Mouse (Mus musculus) hindbrain, embryonic 16.5 days (tissue): ENCODE measurements around the gene Edil3. TPM values are rescaled to one million over a fixed set of nuclear protein-coding genes. Genes with fewer than 3 reads are reported as not detected.
A peak's percentile ranks its signal among the peaks of the same experiment; 100 is the strongest.

Experiments used
- ATAC-seq: fragments of 200-750 bp; cut with Nextera tagmentation; 2 replicates; pipeline ENCODE4 v1.8.0; 2017; ENCODE audit warnings: moderate TSS enrichment, moderate library complexity
- H3K27ac ChIP-seq: fragments of 300-500 bp; sonication (generic); 2 replicates; pipeline ENCODE4 v1.5.1; 2014; ENCODE audit warnings: low read depth, mild to moderate bottlenecking, control low read depth, low read length, moderate library complexity
- H3K27me3 ChIP-seq: fragments of 300-500 bp; sonication (generic); replicated peaks from 2 replicates; pipeline ENCODE4 v1.6.1; 2014; ENCODE audit warnings: low read length; ENCODE audit not compliant: control insufficient read depth, insufficient read depth
- H3K36me3 ChIP-seq: fragments of 300-500 bp; sonication (generic); 2 replicates; pipeline ENCODE4 v1.6.1; 2014; ENCODE audit warnings: mild to moderate bottlenecking, low read length, moderate library complexity, mixed read lengths; ENCODE audit not compliant: control insufficient read depth, insufficient read depth
- H3K4me1 ChIP-seq: fragments of 300-500 bp; sonication (generic); 2 replicates; pipeline ENCODE4 v1.6.1; 2014; ENCODE audit warnings: low read depth, low read length; ENCODE audit not compliant: control insufficient read depth, insufficient read depth
- H3K4me2 ChIP-seq: fragments of 300-500 bp; sonication (generic); 2 replicates; pipeline ENCODE4 v1.6.1; 2014; ENCODE audit warnings: mild to moderate bottlenecking, low read length, control low read depth, moderate library complexity
- H3K4me3 ChIP-seq: fragments of 300-500 bp; sonication (generic); 2 replicates; pipeline ENCODE4 v1.5.1; 2014; ENCODE audit warnings: mild to moderate bottlenecking, low read length, control low read depth, moderate library complexity
- H3K9ac ChIP-seq: fragments of 300-500 bp; sonication (generic); 2 replicates; pipeline ENCODE4 v1.6.1; 2014; ENCODE audit warnings: low read depth, mild to moderate bottlenecking, control low read depth, low read length, moderate library complexity
- H3K9me3 ChIP-seq: fragments of 300-500 bp; sonication (generic); 2 replicates; pipeline ENCODE4 v1.6.1; 2014; ENCODE audit warnings: mild to moderate bottlenecking, low read length, moderate library complexity; ENCODE audit not compliant: control insufficient read depth
- WGBS: fragments of 180-500 bp; shearing (Covaris S2); extraction: QIAGEN DNeasy Blood & Tissue Kit; methylation state at CpG from one replicate; pipeline ENCODE4 v1.1.7; 2014; 5-methylcytosine and 5-hydroxymethylcytosine counted together
- polyA plus RNA-seq: library from polyadenylated mRNA; unstranded; fragments of >200 nt; fragmentation: Nextera tagmentation; extraction: Ambion mirVana; gene quantifications from 2 replicates; pipeline ENCODE4 v1.2.1, GENCODE M21; 2015

Gene Edil3
- polyA plus RNA-seq, 1 experiment from 2014 or later: 63.7 TPM

DNA sequence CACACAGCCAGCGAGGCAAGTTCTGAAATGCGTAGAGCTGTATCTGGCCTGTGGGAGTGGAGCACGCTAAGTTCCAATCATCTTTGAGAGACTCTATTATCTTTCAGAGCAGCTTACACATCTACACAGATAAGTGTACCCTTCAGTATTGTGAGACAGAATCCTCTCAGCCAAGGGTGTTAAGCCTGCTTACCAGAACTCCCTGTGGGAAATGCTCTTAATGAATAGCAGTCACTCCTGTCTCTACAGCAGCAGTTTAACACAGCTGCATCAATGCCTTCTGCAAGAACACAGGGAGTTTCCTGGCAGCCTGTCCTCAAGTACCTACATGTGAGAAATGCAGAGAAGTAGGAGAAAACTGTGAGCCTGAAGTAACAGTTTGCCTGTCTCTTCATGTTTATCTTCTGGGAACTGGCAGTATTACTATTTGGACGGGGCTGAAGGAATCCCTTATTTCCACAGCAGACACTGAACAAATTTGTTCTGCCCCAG lies 324.8 kb downstream of the Edil3 start:
- Histone ChIP-seq H3K4me1 (no peaks in the 10 kb centered on the region), H3K4me2 (no peak overlapping the region), H3K27me3 (no peaks in the 10 kb centered on the region), H3K27ac (0 out of 2 replicates have a peak overlapping the region, but pooled peaks have one; percentile 31), H3K36me3 (no peaks in the 10 kb centered on the region), H3K9me3 (no peaks in the 10 kb centered on the region), H3K9ac (no peak overlapping the region), H3K4me3 (no peak overlapping the region)
- ATAC-seq: peak; percentile 69
- 52% methylated on average over 4 of the region's 4 CpGs for WGBS

DNA sequence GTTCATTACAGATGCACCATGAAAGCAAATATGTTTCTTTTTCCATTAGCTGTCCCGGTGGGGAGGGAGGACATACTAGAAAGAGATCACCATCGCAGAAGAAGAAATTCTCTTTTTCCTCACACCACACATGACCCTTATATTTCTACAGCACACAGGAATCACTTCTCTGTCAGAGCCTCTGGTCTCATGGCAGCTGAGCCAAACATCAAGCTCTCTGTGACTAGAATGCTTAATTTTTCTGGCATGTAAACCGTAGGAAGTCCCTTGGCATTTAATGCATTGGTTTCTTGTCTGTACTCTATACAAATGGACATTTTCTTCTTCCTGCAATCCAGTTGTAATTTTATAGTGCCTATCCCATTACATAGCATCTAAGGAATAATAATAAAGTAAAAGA lies 330.6 kb downstream of the Edil3 start:
- H3K4me1 ChIP-seq: no peaks in the 10 kb centered on the region
- WGBS: 58% methylated on average over 3 of the region's 3 CpGs
- no peaks in the 10 kb centered on the region for H3K9me3 ChIP-seq
- H3K4me3 ChIP-seq: no peak overlapping the region
- no peak overlapping the region for H3K4me2 ChIP-seq
- H3K36me3 ChIP-seq: no peaks in the 10 kb centered on the region
- ATAC-seq: no peak
- H3K27me3 ChIP-seq: no peaks in the 10 kb centered on the region
- H3K9ac ChIP-seq: no peak overlapping the region
- no peak overlapping the region for H3K27ac ChIP-seq

DNA sequence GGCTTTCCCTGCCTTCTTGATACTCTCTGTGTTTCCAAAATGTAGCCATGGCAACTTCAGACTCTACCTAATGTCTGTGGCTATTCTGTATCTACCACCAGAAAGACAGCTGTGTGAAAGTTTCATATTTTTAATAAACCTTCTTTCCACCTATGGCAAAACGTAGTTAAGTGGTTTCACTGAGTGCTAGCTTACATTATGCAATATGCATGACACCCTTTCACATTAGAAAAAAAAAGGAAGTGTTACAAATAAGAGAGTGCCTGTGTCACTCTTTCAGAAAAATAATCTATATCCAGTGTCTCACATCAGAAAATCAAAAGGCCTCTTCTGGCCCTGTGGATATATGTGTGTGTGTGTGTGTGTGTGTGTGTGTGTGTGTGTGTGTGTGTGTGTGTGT lies 346.7 kb downstream of the Edil3 start:
- no peak overlapping the region for H3K4me2 ChIP-seq
- no peaks in the 10 kb centered on the region for H3K4me1 ChIP-seq
- H3K36me3 ChIP-seq: no peaks in the 10 kb centered on the region
- no peak for ATAC-seq
- no peaks in the 10 kb centered on the region for H3K9me3 ChIP-seq
- H3K9ac ChIP-seq: no peak overlapping the region
- H3K27ac ChIP-seq: no peak overlapping the region
- H3K4me3 ChIP-seq: no peak overlapping the region
- H3K27me3 ChIP-seq: no peaks in the 10 kb centered on the region
- WGBS: 87% methylated on average over 1 of the region's 1 CpGs

DNA sequence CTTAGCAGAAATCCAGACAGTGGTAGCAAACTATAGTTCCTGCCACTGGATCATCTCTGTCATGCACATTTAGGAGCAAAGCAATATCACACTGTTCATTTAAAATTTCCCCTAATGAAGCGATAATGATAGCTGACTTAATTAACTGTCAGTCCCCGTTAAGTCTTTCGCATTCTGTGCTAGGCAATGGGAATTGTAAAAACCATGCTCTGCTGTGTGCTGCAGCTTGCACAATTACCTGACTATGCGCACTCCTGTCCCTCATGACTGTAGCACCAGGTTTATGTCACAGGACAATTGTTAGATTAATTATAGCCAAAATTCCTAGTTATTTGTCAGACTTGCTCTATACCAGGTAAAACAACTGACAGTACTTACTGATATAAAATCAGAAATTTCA lies 348.8 kb downstream of the Edil3 start:
- Histone ChIP-seq H3K4me3 (no peak overlapping the region), H3K27ac (no peak overlapping the region), H3K9me3 (no peaks in the 10 kb centered on the region), H3K4me1 (no peaks in the 10 kb centered on the region), H3K27me3 (no peaks in the 10 kb centered on the region), H3K36me3 (no peaks in the 10 kb centered on the region), H3K9ac (no peak overlapping the region), H3K4me2 (no peak overlapping the region)
- no peak for ATAC-seq
- 63% methylated on average over 4 of the region's 4 CpGs for WGBS

DNA sequence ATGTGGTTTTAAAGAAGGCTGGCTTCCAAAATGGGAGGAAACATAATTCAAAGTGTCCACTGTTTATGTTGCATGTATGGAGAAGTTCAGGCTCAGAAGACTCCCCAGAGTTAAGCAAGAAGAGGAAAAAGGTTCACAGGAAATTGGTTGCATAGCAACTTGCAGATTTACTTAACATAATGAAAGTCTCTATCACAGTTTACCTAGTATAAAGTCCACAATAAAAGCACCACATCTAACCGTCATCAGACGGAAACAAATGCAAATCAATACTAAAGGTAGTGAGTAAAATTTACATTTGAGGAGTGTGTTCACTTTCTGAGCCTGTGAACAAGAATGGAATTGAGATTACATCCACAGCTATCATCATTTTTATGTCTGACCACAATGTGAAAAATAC lies 353.9 kb downstream of the Edil3 start:
- H3K27ac ChIP-seq: no peak overlapping the region
- H3K36me3 ChIP-seq: no peaks in the 10 kb centered on the region
- no peaks in the 10 kb centered on the region for H3K4me1 ChIP-seq
- no peak overlapping the region for H3K4me2 ChIP-seq
- 86% methylated on average over 2 of the region's 2 CpGs for WGBS
- H3K27me3 ChIP-seq: no peaks in the 10 kb centered on the region
- no peak overlapping the region for H3K4me3 ChIP-seq
- no peaks in the 10 kb centered on the region for H3K9me3 ChIP-seq
- H3K9ac ChIP-seq: no peak overlapping the region
- ATAC-seq: no peak

DNA sequence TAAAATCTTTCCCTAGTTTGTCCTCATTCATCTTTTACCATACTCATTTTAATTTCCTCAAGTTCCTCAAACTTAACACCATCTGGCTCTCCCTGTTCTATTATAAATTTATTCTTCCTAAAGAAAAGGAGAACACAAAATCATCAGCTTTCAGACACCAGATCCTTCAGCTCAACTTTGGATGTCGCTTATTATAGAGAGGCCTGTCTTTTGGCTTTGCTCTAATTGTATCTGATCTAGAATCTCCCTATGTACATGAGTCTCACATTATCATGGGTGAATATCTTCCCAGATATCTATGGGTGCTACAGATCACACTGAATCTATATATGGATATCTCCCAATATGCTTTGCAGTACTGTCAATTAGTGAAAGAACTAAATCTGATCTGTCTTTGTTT lies 367.8 kb downstream of the Edil3 start:
- Histone ChIP-seq H3K4me3 (no peak overlapping the region), H3K4me1 (no peaks in the 10 kb centered on the region), H3K27ac (no peak overlapping the region), H3K9me3 (no peaks in the 10 kb centered on the region), H3K27me3 (no peaks in the 10 kb centered on the region), H3K36me3 (no peaks in the 10 kb centered on the region), H3K4me2 (no peak overlapping the region), H3K9ac (no peak overlapping the region)
- 93% methylated on average over 1 of the region's 1 CpGs for WGBS
- no peak for ATAC-seq

DNA sequence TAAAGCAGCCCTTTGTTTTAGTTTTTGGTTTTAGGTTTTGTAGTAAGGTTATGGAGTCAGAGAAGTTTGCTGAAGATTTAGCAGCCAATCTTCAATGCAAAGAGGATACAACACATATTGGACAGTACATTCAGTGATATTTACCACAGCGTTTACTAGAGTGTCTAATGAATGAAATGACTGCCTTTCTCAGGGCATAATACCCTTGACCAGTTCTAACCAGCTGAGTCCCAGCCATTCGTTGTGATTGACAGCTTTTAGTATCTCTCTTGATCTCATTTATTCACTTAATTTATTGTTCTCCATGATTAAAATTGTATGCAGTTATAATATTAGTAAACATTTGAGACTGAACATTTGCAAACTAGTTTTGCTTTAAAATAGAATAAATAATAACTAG lies 375.7 kb downstream of the Edil3 start:
- no peak for ATAC-seq
- H3K9me3 ChIP-seq: no peaks in the 10 kb centered on the region
- no peaks in the 10 kb centered on the region for H3K4me1 ChIP-seq
- H3K9ac ChIP-seq: no peak overlapping the region
- no peaks in the 10 kb centered on the region for H3K27me3 ChIP-seq
- H3K36me3 ChIP-seq: no peaks in the 10 kb centered on the region
- no peak overlapping the region for H3K27ac ChIP-seq
- no peak overlapping the region for H3K4me2 ChIP-seq
- no peak overlapping the region for H3K4me3 ChIP-seq
- 52% methylated on average over 2 of the region's 2 CpGs for WGBS

DNA sequence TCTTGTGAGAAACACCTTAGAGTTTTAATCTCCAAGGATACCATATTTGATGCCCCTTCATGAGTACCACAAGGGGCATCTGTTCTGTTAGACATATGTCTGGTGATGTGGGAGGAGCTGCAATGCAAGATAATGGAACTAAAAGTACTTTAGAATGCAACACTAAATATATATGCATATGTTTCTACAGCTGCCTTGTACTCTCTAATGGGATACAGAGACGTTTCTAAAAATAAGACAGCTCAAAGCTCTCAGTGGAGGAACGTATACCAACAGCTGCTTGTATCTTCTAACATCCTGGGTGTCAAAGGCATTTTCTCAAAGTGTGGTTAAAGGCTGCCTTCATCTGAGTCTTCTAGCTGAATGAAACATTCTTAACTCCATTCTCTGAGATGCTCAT lies 378.0 kb downstream of the Edil3 start:
- Histone ChIP-seq H3K4me1 (no peaks in the 10 kb centered on the region), H3K27me3 (no peaks in the 10 kb centered on the region), H3K9ac (no peak overlapping the region), H3K36me3 (no peaks in the 10 kb centered on the region), H3K4me3 (no peak overlapping the region), H3K4me2 (no peak overlapping the region), H3K27ac (no peak overlapping the region), H3K9me3 (no peaks in the 10 kb centered on the region)
- 66% methylated on average over 2 of the region's 2 CpGs for WGBS
- no peak for ATAC-seq

DNA sequence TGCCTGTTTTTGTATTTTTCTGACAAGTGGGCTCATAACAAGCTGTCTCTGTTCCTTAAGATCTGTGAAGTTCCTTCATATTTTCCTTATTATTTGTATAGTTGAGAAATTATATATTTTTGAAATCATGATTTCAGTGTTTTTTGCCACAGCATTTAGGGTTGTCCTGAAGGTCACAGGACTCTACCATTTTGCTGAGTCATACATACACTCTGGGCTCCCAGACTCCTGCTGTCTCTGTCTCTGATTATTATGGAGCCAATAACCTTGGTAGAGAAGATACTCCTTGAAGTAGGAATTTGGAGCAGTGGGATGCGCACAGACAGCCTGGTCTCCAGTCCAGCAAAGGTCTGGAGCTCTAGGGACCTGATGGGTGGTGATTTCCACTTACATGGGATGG lies 416.8 kb downstream of the Edil3 start:
- WGBS: 100% methylated on average over 1 of the region's 1 CpGs
- Histone ChIP-seq H3K9me3 (no peaks in the 10 kb centered on the region), H3K27ac (no peak overlapping the region)

More for the DNA sequence above, 416.8 kb downstream of the Edil3 start:
- no peaks in the 10 kb centered on the region for H3K27me3 ChIP-seq
- no peaks in the 10 kb centered on the region for H3K36me3 ChIP-seq
- no peak overlapping the region for H3K4me2 ChIP-seq
- no peak overlapping the region for H3K9ac ChIP-seq
- no peak for ATAC-seq
- H3K4me1 ChIP-seq: no peaks in the 10 kb centered on the region
- H3K4me3 ChIP-seq: no peak overlapping the region
